Mouse (Mus musculus): ENCODE measurements at regions not wholly inside any gene's neighbourhood (a gene's known extent, or its start where the extent isn't known, plus 50 kb on each side); places are given as distances from the start of the nearest gene placed in this dataset.

DNA sequence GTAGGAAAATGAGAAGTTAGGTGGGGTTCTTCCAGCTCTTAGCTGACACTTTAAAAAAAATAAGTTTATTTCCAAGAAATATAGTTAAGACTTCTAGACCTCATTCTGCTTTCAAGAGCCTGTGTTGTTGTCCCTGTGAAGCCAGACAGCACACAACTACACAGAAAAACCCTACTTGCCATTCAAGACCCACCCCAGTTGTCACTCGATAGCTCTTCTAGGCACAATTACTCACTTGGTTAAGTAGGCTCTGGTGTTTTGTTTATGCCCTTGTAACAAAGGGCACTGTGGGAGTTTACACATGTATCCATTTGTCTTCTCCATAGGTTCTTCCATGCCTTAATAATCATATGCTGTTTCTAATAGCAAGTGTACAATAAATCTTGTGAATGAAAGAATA, 66.5 kb upstream of the Akirin2 start:
- DNase-seq (ENCODE audit: low spot score in 2 of 2): no peak

DNA sequence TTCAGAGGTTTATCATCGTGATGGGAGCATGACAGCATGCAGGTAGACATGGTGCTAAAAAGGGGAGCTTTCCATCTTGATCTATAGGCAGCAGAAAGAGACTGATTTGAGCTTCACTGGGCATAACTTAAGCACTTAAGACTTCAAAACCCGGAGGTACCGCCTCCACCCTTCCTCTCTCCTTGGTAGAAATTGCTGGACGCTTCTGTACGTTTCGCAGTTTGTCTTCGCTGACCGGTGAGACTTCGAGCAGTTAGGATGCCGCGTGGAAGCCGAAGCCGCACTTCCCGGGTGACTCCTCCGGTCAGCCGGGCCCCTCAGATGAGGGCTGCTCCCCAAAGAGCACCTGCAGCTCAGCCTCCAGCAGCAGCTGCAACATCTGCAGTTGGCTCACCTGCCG, 65.2 kb upstream of the Akirin2 start:
- no peak for DNase-seq (ENCODE audit: low spot score in 2 of 2)

DNA sequence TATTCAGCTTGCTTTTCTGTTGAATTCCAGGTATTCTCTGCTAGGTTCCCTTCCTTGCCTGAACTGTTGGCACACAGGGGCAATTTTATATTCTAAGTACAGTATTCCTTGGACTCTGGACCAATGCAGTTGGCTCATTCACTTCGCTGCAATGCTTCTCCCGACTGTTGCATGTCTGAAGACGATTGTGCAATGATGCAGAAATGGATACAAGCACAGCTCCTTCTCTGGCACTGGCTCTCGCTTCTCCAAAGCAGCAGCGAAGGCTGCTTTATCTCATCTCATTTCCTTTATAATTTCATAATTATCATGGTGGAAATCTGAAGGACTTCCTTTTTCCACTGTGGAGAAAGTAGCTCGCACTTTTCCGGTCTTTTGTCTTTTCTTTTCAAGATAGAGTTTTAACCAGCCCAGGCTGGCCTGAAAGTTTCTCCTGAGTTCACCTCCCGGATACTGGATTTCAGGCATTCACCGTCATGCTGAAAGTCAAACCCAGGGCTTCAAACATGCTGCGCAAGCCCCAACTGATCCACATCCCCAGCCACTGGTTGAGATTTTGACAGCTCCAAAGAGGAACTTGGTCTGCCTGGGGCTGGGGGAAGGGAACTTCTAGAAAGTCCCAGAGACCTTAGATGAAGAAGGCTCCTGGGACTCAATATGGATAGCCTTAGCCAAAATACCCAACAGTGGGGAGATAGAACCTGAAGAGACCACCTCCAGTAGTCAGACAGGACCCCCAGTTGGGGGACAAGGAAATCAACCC, 55.6 kb upstream of the Akirin2 start:
- DNase-seq (ENCODE audit: low spot score in 2 of 2): no peak

DNA sequence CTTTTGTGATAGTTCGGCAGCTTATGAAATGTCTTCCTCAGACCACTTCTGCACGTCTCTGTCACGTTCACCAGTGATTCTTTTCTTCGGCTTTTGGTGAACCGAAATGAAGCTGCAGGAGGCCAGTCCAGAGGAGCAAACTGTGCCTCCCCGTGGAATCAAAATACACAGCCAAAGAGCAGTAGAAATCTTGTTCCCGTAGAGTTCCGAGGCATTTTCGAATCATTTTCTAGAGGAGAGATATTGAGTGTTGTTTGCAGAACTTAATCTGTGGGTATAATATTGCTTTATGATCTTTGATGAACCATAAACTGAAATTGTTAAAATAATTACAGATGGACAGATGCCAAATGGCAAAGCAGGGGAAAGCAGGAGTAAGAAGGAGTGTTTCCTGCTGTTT, 52.4 kb upstream of the Akirin2 start:
- no peak for DNase-seq (ENCODE audit: low spot score in 2 of 2)

DNA sequence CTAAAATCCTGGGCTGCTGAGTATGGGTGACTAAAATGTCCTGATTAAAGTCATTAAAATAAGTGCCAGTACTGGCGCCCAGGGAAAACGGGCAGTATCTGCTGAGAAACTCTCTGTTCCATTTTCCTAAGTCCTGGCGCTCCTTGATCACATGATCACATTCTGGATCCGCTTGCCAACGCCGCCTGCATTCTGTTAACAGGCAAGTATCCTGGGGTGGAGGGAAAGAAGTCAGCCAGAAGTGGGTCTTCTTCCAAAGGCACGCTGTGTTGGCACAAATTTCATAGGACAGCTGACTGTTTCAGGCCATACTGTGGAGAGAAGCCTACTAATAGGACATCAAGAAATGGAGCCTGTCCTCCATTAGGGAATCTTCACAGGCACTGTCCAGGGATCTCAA, 52.0 kb upstream of the Akirin2 start:
- no peak for DNase-seq (ENCODE audit: low spot score in 2 of 2)

DNA sequence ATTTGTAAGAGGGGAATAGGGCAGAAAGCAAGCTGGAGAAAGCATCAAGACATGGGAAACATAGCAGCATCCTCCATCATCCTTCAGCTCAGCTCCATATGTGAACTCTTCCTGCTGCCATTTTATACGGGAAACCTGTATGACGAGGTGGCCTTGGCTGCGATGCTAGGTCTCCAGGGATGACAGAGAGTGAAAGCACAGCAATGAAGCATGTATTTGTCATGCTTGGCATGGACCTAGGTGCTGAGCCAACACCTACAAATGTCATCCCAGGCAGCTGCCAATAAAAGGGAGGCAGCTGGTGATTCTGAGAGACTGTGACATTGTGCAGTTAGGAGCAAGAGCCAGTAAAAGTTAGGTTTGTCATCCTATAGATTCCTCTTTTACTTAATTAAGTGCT, 51.0 kb upstream of the Akirin2 start:
- no peak for DNase-seq (ENCODE audit: low spot score in 2 of 2)

All from adrenal gland, adult 18-20 months (tissue).